ENCODE assay signal across 24 mouse cellular contexts in genomic region chr7:80464831-80465230, GRCm38 (mm10). TPM values are rescaled to one million over a fixed set of nuclear protein-coding genes. Genes with fewer than 3 reads are reported as not detected.
DNase-seq lines count a peak whose midpoint lies in the region; ATAC-seq and TF ChIP-seq lines count a peak whose summit lies in the region.
"Had no signal": no experiment of that assay in that cellular context is flagged by ENCODE, and none has a peak within 500 bp of the region (broad histone marks: within the 10 kb centered on the region; RNA-seq: fewer than 3 reads in every experiment).

No protein-coding gene starts in this region.

- peaks cover 15% of the 10 kb centered on the region for H3K4me1 ChIP-seq in liver, adult 2 months (ENCODE audit: control insufficient read depth, insufficient read depth, low read length)
- no peaks in the 10 kb centered on the region for H3K4me1 ChIP-seq in liver, embryonic 12.5 days
- H3K4me1 ChIP-seq: embryonic facial prominence, embryonic 10.5 days; embryonic facial prominence, embryonic 12.5 days; forebrain, embryonic 13.5 days had no signal

- no peaks in the 10 kb centered on the region for H3K27me3 ChIP-seq in liver, adult 2 months (ENCODE audit: control insufficient read depth, insufficient read depth, low read length)
- H3K27me3 ChIP-seq in liver, embryonic 12.5 days (replicated peaks) = no peaks in the 10 kb centered on the region
- H3K27me3 ChIP-seq: CH12.LX; embryonic facial prominence, embryonic 12.5 days; forebrain, embryonic 13.5 days; forebrain, embryonic 15.5 days; Patski had no signal

- no peaks in the 10 kb centered on the region for H3K79me2 ChIP-seq in liver, adult 2 months (ENCODE audit: control insufficient read depth, insufficient read depth, low read length)

- no peak for TF ChIP-seq CTCF in liver, adult 2 months (IDR thresholded peaks at IDR 0.05; ENCODE audit: low read depth, low read length)

- H3K4me2 ChIP-seq in liver, embryonic 12.5 days = no peak overlapping the region
- H3K4me2 ChIP-seq: embryonic facial prominence, embryonic 12.5 days; forebrain, embryonic 13.5 days; forebrain, embryonic 15.5 days had no signal

- no peak overlapping the region for H3K27ac ChIP-seq in liver, adult 2 months (replicated peaks; ENCODE audit: insufficient read depth, low read depth, low read length)
- H3K27ac ChIP-seq in liver, embryonic 12.5 days = no peak overlapping the region
- H3K27ac ChIP-seq: embryonic facial prominence, embryonic 10.5 days; embryonic facial prominence, embryonic 12.5 days; forebrain, embryonic 13.5 days; forebrain, embryonic 15.5 days had no signal

- H3K4me3 ChIP-seq in liver, adult 2 months (ENCODE audit: insufficient read depth, low read depth, low read length) = no peak overlapping the region
- H3K4me3 ChIP-seq in liver, embryonic 12.5 days = no peak overlapping the region
- H3K4me3 ChIP-seq: embryonic facial prominence, embryonic 10.5 days; embryonic facial prominence, embryonic 12.5 days; forebrain, embryonic 13.5 days; forebrain, embryonic 15.5 days had no signal

- TF ChIP-seq POLR2A in liver, adult 2 months (IDR thresholded peaks at IDR 0.05; ENCODE audit: extremely low read depth, insufficient read depth, low read length) = no peak

- H3K9ac ChIP-seq in liver, adult 2 months (ENCODE audit: low read depth, low read length) = no peak overlapping the region
- H3K9ac ChIP-seq in liver, embryonic 12.5 days = no peak overlapping the region
- H3K9ac ChIP-seq: embryonic facial prominence, embryonic 12.5 days; forebrain, embryonic 13.5 days; forebrain, embryonic 15.5 days; forebrain, postnatal 0 days had no signal

- H3K36me3 ChIP-seq in liver, adult 2 months (ENCODE audit: control insufficient read depth, insufficient read depth, low read length) = no peaks in the 10 kb centered on the region
- H3K36me3 ChIP-seq in liver, embryonic 12.5 days = peaks cover 100% of the 10 kb centered on the region

- peak; percentile 54 for DNase-seq in heart, adult 11 months
- DNase-seq in heart, adult 8-10 months (ENCODE audit: low spot score) = no peak
- DNase-seq in liver, adult 2 months (ENCODE audit: extremely low read depth, low read depth, low spot score) = peak; percentile 78
- DNase-seq in ovary, postnatal 10 days (ENCODE audit: low spot score) = no peak
- DNase-seq: adrenal gland, adult 2 months; adrenal gland, postnatal 10 days; adrenal gland, postnatal 36 days; B cell, adult 2 months; cerebellum, adult 11-12 months; cerebellum, adult 2 months; cerebellum, adult 9-10 months; cerebellum, postnatal 10 days; cerebellum, postnatal 25 days; forebrain, postnatal 0 days had no signal

- ATAC-seq in liver, embryonic 12.5 days = no peak
- ATAC-seq: activated CD4-positive, CD25-positive, alpha-beta regulatory T cell, adult 4 months; CD4-positive, CD25-positive, alpha-beta regulatory T cell, adult 4 months; forebrain, embryonic 13.5 days; forebrain, embryonic 15.5 days; forebrain, postnatal 0 days; Patski had no signal

- WGBS in liver, adult 2 months = 35% methylated on average over 5 of the region's 5 CpGs
- 81% methylated on average over 5 of the region's 5 CpGs for WGBS in liver, embryonic 12.5 days (ENCODE audit: insufficient replicate concordance)

- no peaks in the 10 kb centered on the region for H3K9me3 ChIP-seq in liver, embryonic 12.5 days (replicated peaks)
- H3K9me3 ChIP-seq: embryonic facial prominence, embryonic 10.5 days; embryonic facial prominence, embryonic 12.5 days; forebrain, embryonic 13.5 days; forebrain, embryonic 15.5 days; G1E had no signal

RNA-seq across cellular contexts. Expression of gene Furin, which starts 59.6 kb away (rescaled TPM):
- total RNA-seq in heart, adult 8-10 months (2022) = 100 to 1,000 TPM in 2 of 4 experiments, 10 to 100 TPM in 2; 91.9 to 122 (median 99.2) TPM
- 26.5 and 42.6 TPM in 2 replicates for total RNA-seq in liver, adult 2 months (2014; rRNA removed)
- 152 and 163 TPM in 2 replicates for polyA plus RNA-seq in liver, adult 2 months (2012; rRNA removed)
- 5.6 and 5.9 TPM in 2 replicates for polyA plus RNA-seq in liver, embryonic 12.5 days (2016; fragmentation: Nextera tagmentation; extraction: Ambion mirVana)

Comparison
In these comparisons a context has a peak if more than half of its experiments do, and no peak if none do; other contexts are left out.
1. DNase-seq: peak in heart, adult 11 months (single experiment) and liver, adult 2 months (single experiment); none in heart, adult 8-10 months (single experiment) and ovary, postnatal 10 days (single experiment).